Mouse (Mus musculus) mesoderm, embryonic 11.5 days (tissue): ENCODE results near the gene Fam78a.
"Not testable (repeated sequence)": the region's sequence is repeated elsewhere in the genome, so short reads cannot be mapped to it uniquely, and the experiment has no call there.

ENCODE experiments used
- DNase-seq: peaks from one replicate; pipeline ENCODE4 v3.0.0-alpha.2; 2012; ENCODE audit warnings: low read depth, low spot score

The Fam78a gene

DNA sequence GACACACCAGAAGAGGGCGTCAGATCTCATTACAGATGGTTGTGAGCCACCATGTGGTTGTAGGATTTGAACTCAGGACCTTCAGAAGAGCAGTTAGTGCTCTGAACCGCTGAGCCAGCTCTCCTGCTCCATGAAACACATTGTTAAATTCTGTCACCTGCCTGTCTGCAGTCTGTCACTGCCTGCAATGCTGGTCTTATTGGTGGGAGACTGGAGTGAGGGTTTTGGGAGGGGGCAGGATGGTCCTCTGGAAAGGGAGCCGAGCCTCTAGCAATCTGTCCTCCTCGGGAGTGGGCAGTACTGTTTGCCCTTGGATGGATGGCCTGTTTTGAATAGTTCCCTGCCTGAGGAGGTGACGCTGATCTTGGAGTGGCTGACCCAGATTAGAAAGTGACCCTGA, 40.8 kb downstream of the Fam78a start:
- DNase-seq, result no peak

DNA sequence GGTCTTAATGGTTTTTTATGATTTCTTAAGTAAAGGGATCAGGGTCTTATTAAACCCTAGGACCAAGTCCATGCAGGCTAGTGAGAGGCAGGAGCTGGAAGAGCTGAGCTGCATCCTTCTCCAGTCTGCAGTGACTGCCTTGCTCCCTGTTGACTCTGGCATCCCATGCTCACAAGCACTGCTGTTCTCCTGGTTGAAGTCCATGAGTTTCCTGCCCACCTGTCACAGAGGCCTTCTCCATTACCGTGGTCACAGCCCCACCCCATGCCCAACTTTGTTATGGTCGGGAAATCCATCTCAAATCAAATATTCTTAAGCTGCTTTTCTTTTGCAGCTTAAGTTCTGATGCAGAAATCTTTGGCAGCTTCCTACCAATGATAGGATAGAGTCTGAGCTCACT, 43.6 kb downstream of the Fam78a start:
- no peak for DNase-seq

DNA sequence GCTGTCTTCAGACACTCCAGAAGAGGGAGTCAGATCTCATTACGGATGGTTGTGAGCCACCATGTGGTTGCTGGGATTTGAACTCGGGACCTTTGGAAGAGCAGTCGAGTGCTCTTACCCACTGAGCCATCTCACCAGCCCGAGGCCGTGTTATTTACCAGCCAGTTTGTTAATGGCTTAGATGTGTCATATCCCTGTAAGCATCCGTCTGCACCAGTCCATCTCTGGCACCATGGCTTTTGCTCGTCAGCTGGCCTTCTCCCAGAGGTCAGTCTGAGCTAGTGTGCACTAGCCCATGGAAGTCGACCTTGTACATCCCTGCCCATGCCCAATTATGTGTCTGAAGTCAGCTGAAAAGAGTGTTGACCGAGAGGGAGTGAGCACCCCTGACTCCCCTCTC, 44.0 kb downstream of the Fam78a start:
- not testable (repeated sequence) for DNase-seq

DNA sequence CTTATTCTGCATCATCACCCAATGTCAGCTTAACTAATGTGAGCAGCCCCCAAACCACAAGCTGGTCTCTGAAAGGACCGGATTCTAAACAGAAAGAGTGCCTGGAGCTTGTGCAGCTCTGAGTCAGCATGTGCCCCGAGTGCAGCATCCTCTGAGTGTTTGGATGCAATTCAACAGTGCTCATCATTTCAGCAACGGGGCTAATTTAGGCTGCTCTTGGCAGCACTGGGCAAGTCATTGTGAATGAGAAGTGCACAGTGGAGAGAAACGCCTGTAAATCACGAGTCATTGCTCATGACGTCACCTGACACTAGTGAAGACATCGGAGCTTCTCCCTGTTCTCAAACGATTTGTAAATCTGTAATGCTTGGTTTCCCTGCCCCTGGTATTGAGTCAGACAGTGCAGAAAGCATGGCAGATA, 46.0 kb downstream of the Fam78a start:
- DNase-seq, result no peak

DNA sequence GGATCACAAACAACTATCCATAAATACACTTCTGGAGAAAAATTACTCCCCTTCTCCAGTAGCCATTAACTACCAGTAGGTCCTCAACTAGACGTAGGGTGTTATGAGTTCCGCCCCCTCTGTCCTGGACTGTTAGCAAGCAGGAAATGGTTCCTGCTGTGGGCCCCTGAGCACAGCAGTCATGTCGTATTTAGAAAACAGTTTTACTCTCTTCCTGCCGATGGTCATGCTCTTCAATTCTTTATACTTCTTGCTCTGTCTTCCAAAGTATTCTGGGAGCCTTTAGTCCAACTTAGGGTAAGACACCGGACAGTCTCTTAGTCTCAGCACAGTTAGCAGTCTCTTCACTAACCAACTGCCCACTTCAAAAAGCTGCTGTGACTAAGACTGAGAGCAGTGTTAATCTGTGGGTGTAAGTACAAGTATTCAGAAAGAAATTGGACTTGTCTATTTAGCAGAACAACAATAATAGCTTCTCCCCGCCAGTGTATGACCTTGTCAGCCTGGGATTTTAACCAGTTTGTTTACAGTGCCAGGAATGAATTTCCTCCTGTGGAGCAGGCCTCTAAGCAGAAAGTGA, 47.3 kb downstream of the Fam78a start:
- no peak for DNase-seq

DNA sequence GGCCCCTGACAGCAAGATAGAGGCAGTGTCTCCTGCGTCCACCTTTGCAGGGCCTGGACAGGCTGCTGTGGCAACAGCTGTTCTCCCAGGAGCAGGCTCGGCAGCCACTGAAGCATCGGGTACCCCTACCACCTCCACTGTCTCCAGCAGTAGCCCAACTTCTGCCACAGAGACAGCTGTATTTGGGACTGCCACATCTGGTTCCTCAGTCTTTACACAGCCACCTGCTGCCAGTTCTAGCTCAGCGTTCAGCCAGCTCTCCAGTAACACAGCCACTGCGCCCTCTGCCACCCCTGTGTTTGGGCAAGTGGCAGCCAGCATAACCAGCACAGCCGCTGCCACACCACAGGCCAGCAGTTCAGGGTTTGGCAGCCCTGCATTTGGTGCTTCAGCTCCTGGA, 50.5 kb downstream of the Fam78a start:
- no peak for DNase-seq

DNA sequence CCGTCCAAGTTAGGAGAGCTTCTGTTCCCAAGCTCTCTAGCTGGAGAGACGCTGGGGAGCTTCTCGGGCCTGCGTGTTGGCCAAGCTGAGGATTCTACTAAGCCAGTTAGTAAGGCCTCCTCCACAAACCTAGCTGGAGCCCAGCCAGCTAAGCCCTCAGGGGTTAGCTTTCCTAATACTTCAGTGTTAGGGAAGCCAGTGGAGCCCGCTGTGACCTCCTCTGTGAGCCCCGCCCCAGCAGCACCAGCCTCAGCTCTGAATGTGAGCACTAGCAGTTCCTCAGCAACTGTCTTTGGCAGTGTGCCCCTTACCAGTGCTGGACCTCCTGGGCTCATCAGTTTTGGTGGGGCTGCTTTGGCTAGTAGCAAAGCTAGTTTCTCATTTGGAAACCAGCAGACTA, 51.2 kb downstream of the Fam78a start:
- no peak for DNase-seq

DNA sequence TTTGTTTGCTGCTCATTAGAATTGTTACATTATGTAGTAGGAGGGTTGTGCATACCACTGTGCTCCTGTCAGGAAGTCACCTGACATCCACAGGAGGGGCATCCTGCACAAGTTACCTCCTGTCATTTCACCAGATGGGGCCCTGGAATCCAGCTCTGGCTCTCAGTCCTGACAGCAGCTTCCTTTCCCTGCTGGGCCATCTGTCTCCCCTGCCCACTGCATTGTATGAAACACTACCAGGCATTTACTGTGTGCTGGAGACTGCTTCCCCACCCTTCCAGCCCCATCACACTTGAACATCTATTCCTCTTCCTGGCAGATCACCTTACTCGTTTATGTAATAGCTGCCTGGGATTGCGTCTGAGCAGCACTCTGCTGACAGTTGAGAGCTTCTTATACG, 55.0 kb downstream of the Fam78a start:
- peak; percentile 4 for DNase-seq

DNA sequence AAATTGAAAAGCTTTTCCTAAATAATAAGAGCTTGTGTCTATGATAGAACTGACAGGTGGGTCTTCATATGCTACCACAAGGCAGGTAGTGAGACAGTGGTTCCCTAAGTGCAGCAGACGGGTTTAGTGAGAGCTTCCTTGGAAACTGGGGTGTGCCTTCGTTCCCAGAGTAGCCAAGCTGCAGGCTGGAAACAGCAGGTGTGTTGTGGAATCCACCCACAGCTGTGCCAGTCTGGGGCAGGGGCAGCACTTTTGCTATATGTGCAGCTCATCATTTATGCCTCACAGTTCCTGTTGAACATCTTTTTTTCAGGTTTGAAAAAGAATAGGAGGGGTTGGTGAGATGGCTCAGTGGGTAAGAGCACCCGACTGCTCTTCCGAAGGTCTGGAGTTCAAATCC, 60.3 kb downstream of the Fam78a start:
- DNase-seq, result no peak

DNA sequence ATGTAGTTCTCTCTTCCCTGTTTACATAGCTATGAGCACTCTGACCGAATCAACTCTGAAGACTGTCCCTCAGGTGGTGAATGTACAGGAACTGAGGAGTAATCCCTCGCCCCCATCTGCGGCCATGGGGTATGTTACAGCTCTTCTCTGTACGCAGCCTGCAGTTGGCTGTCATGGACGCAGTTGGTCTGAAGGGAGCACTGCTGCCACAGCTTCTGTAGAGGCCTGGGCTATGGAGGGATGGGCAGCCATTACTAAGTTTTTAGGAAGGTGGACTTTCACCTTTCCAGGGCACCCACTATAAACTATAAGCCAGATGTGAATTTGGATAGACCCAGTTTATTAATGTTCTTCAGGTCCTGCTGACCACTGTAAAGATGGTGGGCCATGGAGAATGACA, 64.4 kb downstream of the Fam78a start:
- DNase-seq, result no peak

DNA sequence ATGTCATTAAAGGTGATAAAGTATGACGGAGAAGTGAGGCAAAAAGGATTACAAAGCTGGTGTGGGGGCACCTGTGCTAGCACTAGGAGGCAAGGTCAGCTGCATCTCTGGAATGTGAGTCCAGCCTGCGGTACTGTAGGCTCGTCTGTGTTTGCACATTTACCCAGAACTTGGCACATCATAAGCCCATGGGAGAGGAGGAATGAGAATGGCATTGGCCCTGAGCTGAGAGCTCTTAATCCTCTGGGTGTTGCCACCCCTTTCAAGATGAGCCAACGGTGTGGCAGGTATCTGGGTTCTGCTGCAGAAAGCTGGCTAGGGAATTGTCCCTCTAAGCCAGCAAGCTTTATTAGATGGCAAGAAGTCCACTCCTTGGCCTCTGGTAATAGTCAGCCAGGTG, 65.0 kb downstream of the Fam78a start:
- no peak for DNase-seq

DNA sequence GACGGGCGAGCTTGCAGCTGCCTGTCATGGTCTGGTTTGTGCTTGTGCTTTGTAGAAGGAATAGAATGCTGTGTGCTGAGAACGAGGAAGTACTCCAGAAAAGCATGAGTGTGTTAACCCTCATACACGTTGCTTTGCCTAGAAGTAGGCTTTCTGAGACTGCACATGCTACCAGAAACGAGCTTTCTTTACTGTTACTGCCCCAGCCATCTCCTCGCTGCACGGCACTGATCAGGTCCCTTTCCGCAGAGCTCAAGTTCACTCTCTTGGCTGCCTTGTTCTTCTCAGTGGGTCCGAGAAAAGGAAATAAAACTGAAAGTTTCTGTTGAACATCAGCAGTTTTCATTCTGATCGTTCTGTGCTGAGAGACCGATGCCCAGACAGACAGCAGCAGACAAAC, 75.9 kb downstream of the Fam78a start:
- no peak for DNase-seq

DNA sequence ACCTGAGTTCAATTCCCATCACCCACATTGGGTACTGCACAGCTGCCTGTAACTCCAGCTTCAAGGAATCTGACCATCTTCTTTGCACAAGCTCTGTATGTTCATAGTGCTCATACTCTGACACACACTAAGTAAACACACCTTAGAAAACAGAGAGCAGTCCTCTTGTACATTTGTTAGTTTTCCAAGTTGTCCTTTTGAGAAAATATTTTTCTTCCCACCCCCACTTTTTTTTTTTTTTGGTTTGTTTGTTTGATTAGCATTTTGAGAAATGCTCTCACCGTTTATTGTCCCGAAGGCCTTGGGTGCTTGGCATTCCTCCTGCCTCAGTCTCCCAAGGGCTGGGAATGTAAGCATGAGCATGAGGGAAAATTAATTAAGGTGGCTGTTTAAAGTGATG, 76.3 kb downstream of the Fam78a start:
- DNase-seq, result no peak
